Mouse (Mus musculus) neutrophil, adult 5-6 weeks (primary cell): ENCODE measurements around the gene Agpat2. TPM values are rescaled to one million over a fixed set of nuclear protein-coding genes. Genes with fewer than 3 reads are reported as not detected.

Experiments
- ATAC-seq: fragments of 151-379, 151-347 bp; 2 replicates; pipeline ENCODE4 v1.8.0; 2017; ENCODE audit warnings: mild to moderate bottlenecking, moderate TSS enrichment; ENCODE audit not compliant: insufficient number of reproducible peaks, poor library complexity, low FRiP score, severe bottlenecking; ENCODE audit errors: extremely low read depth
- total RNA-seq: library from RNA; stranded (forward); fragments of 200-1000 nt; gene quantifications from 2 replicates; pipeline ENCODE4 v1.2.3, GENCODE M21; 2017

Gene Agpat2
- total RNA-seq, 1 experiment from 2014 or later: 40.4 TPM

DNA sequence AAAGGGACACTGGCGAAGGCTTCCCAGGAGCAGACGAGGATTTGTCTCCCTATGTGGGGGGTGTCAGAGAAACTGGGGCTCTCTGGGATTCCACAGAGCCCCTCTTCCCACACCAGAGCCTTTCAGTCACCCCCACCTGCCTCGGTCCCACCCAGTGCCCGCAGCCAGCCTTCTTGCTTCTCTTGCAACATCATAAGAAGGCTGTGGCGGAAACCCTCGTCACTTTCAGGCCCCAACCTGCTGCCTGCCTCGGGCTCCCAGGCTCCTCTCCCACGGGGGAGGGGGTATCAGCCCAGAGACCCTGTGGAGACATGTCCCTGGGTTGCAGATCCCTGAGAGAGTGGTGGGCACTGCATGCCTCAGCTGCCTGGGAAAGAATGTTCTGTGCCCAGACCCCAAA, 52.8 kb downstream of the Agpat2 start:
- no peak for ATAC-seq

- no peak for ATAC-seq
Observed at GRCm38 (mm10) chr2:26550777-26551176, 53.4 kb downstream of the Agpat2 start.

GRCm38 (mm10) chr2:26550205-26550604, 54.0 kb downstream of the Agpat2 start:
- ATAC-seq: no peak

DNA sequence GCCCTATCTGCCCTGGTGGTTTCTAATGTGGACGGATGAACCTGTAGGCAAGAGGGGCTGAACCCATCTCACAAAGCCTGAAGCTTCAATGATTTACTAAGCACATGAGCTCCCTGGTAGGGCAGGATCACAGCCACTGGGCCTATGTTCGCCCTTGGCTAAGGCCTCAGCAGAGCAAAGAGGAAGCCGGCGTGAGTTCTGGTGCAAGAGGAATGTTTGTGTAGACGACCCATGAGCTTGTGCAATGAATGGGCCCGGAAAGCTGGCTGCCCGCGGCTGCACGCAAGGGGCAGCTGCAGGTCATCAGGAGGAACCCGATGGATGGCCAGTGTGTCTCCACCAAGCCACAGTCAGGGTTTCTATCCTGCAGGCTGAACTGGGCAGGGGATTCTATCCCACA, 54.4 kb downstream of the Agpat2 start:
- peak; percentile 67 for ATAC-seq

DNA sequence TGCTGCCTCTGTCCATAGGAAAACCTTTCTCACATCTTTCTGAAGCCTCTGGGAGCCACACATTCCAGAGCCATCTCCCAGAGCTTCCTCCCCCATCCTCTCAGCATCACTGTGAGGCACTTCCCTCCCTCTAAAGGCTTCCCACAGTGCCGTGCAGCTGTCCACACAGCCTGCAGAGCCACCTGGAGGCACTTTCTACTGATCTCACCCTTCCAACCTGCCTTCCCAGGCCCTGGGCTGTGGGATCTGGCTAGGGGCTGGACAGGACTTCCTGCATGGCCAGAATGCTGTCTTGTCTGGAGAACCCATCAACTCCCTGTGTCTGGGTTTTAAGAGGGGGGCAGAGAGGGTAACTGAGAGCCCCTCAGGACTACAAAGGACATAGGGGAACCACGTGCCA, 56.7 kb downstream of the Agpat2 start:
- ATAC-seq: no peak

GRCm38 (mm10) chr2:26544265-26544664, 60.0 kb downstream of the Agpat2 start:
- no peak for ATAC-seq

- no peak for ATAC-seq
Observed at GRCm38 (mm10) chr2:26543768-26544167, 60.4 kb downstream of the Agpat2 start.

GRCm38 (mm10) chr2:26543155-26543554, 61.1 kb downstream of the Agpat2 start:
- no peak for ATAC-seq

Other genes with a start within 250 kb of the Agpat2 start
- gene Card9, start 243.5 kb downstream of the Agpat2 start, total RNA-seq: 118 and 130 TPM in 2 replicates
- 58.9 and 67.2 TPM in 2 replicates for gene Snapc4, start 223.8 kb downstream of the Agpat2 start, total RNA-seq
- gene Entr1, start 215.1 kb downstream of the Agpat2 start, total RNA-seq: 139 and 145 TPM in 2 replicates
- gene Pmpca, start 215.1 kb downstream of the Agpat2 start, total RNA-seq: 52.1 and 65.4 TPM in 2 replicates
- gene Inpp5e, start 195.2 kb downstream of the Agpat2 start, total RNA-seq: 17.1 and 18.5 TPM in 2 replicates
- gene Sec16a, start 159.2 kb downstream of the Agpat2 start, total RNA-seq: 62.1 and 65.5 TPM in 2 replicates
- gene Notch1, start 87.8 kb downstream of the Agpat2 start, total RNA-seq: 46.5 and 48.8 TPM in 2 replicates
- gene Egfl7, start 24.4 kb downstream of the Agpat2 start, total RNA-seq: 0.58 TPM in 1 of 2 replicates, not detected in the other
- not detected in 2 replicates for gene Gm20532, start 17.8 kb downstream of the Agpat2 start, total RNA-seq
- gene Fam69b, start 24.0 kb upstream of the Agpat2 start, total RNA-seq: not detected in 2 replicates
- gene Lcn4, start 66.9 kb upstream of the Agpat2 start, total RNA-seq: 1.2 and 1.7 TPM in 2 replicates